Mouse (Mus musculus): ENCODE results near the gene Faap20.

Faap20 gene

GRCm38 (mm10) chr4:155221106-155221505 lies 28.5 kb upstream of the Faap20 start:
- no peak for DNase-seq (ENCODE audit: low spot score)

GRCm38 (mm10) chr4:155221599-155222551 lies 27.7 kb upstream of the Faap20 start:
- peak; percentile 77 for DNase-seq (ENCODE audit: low spot score)

DNA sequence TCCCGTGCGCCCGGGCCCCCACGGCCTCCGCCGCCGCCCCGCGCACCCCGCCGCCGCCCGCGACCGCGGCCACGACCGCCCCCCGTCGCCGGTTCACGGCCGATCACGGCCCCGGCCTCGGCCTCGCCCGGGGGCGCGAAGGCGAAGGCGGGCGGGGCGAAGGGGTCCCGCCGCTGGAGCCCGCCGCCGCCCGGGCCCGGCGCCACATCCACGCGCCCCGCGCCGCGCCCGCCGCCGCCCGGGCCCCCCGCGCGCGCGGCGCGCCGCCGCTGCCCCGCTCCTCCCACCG lies 27.1 kb upstream of the Faap20 start, which contains the start of gene Ski:
Gene Ski (minus strand): TSS at position 41 of the 289 bp plus-strand sequence.
- no peak for DNase-seq (ENCODE audit: low spot score)

GRCm38 (mm10) chr4:155222841-155223593 lies 26.6 kb upstream of the Faap20 start:
- peak; percentile 100 for DNase-seq (ENCODE audit: low spot score)

- no peak for DNase-seq (ENCODE audit: low spot score)
These were observed 25.7 kb upstream of the Faap20 start for GRCm38 (mm10) chr4:155223594-155224528.

- no peak for DNase-seq (ENCODE audit: low spot score)
These were observed 23.7 kb upstream of the Faap20 start for GRCm38 (mm10) chr4:155225918-155226317.

- no peak for DNase-seq (ENCODE audit: low spot score)
These were observed 21.6 kb upstream of the Faap20 start for GRCm38 (mm10) chr4:155227986-155228385.

- no peak for DNase-seq (ENCODE audit: low spot score)
These were observed 21.1 kb upstream of the Faap20 start for GRCm38 (mm10) chr4:155228461-155228860.

DNA sequence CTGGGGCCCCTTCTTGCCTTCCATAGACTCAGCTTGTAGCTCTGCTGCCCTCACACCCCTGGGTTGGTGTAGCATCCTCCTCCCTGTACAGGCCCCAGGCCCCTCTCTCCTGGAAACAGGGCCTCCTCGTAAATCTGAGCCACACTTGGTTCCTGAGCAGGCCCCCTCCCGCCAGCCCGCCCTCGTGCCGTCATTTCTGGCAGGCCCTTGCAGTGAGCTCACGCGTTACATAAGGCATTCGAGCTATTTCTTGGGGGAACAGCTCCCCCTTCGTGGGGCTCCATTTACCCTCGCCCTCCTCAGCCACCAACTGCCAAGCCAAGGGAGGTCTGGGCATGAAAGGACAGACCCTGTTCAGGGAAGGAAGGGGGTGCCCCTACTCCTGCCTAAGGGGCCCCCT lies 15.7 kb upstream of the Faap20 start:
- peak; percentile 82 for DNase-seq (ENCODE audit: low spot score)

GRCm38 (mm10) chr4:155234371-155235310 lies 15.0 kb upstream of the Faap20 start:
- no peak for DNase-seq (ENCODE audit: low spot score)

GRCm38 (mm10) chr4:155235311-155236119 lies 14.1 kb upstream of the Faap20 start:
- DNase-seq (ENCODE audit: low spot score) = peak; percentile 85

- no peak for DNase-seq (ENCODE audit: low spot score)
These were observed 12.7 kb upstream of the Faap20 start for GRCm38 (mm10) chr4:155236737-155237385.

DNA sequence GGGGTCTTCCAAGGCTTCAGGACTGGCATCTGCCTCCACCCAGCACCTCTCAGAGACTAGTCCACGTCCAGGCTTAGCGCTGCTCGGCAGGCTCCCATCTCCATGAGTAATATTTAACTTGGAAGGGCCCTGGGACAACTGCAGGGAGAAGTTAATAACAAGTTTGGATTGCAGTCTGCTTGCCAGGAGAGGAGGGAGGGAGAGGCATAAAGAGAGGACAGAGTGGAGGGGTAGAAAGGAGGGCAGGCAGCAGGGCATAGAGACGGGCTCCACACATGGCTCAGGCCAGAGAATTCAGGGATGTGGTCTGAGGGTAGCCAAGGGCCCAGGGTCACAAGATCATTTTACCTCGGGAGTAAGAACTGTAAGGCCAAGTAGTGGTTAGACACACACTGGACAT lies 11.3 kb upstream of the Faap20 start:
- DNase-seq (ENCODE audit: low spot score) = peak; percentile 65

DNA sequence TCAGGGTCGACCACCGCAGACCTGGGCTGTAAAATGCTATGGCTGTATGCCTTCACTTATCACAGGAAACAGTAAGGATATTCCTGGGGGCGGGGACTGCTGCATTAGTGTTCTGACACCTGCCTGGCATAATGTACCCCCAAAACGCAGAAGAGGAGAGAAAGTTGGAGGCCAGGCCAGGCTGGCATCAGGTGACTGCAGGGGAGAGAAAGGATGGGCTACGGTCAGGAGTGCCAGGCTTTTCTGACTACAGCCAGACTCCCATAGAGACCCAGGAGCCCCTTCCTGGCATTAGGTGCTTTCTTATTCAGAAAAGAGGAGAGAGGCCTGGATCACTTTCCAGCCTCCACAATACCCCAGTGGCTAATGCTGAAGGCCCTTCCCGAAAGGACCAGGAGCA lies 10.1 kb upstream of the Faap20 start:
- no peak for DNase-seq (ENCODE audit: low spot score)

DNA sequence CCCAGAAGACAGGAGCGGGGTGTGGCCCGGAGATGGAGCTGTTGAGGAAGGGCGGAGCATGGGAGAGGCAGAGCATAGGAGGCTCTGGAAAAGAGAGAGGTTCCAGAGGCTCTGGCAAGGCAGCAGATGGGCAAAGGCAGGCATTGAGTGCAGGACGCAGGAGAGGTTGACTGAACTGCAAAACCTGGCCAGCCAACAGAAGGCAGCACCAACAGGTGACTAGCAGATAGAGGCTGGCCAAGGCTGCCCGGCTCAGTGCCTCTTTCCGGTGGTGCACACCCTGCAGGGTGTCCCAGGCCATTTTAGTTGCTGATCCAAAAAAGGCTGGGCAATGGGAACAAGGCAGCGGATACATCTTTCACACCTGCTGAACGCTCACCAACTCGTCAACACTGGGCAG lies 7.8 kb upstream of the Faap20 start:
- DNase-seq (ENCODE audit: low spot score) = no peak

- no peak for DNase-seq (ENCODE audit: low spot score)
These were observed 7.3 kb upstream of the Faap20 start for GRCm38 (mm10) chr4:155242292-155242691.

- no peak for DNase-seq (ENCODE audit: low spot score)
These were observed 6.4 kb upstream of the Faap20 start for GRCm38 (mm10) chr4:155243233-155243632.

DNA sequence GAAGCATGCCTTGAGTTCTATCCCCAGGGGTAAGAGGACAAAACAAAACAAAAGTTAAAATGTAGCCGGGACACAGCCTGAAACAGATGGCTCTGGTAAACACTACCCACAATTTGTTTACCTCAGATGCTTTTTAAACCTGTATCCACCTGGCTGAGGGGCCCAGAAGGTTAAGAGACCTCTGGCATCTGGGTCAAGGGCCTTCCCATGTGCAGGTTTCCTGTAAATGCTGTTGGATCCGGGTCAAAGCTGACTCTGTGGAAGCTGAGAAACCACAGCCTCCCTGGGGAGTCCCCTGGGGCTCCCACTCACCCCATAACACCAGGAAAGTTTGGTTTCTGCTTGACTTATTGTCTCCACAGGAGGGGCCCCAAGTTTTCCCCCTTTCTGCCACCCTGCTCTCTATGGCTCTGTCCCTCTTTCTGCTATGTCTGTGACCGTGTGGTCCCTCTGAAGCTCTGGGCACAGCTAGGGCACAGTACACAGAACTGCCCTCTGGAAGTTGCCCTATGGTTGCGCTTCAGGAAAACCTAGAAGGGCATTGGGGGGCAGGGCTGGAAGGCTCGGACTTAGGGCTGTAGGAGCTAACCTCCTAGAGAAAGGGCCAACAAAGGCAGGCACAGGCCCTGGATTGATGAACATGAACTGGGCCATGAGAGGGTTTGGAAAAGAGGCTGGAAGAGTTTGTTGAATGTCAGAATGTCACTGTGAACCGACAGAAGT lies 3.7 kb upstream of the Faap20 start:
- DNase-seq (ENCODE audit: low spot score) = no peak

DNA sequence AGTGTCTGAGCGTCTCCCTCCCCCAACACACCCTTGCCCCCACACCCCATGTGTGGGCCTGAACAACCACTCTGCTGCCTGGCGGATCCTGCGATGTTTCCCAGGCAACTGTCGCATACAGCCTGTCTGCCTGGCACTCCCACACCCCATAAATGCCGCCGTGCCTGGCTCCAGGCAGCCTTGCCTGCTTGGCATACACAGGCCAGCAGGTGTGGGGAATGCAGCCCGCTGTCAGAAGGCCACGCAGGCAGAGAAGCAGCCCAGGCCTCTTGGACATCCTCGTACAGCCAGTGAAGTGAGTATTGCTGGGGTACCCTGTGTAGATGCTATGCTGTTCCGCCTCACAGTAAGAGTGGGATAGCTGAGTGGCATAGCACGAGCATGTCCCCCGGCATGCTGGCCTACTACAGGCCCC lies 2.9 kb upstream of the Faap20 start:
- peak; percentile 47 for DNase-seq (ENCODE audit: low spot score)
